Mouse (Mus musculus): ENCODE results near the gene Fam107a.

The Fam107a gene

DNA sequence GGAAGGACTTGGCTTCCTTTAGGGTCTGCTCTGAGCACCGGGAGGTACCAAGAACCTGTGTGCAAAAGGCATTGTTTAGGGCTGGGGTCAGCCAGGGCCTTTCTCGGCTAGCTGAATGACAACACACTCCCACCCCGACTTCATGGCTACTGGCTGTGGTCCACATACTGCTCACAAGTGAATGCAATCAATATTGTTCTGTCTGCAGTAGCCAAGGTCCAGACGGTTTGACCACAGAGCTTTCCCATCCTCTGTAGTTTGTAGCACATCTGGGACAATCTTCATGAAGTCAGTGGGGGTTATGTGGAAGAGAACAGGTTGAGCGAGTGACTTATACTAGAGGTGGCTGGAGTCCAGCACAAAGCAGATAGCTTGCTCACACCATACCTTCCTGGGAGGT, 60.9 kb downstream of the Fam107a start:
- DNase-seq (ENCODE audit: low spot score in 2 of 2) = no peak

DNA sequence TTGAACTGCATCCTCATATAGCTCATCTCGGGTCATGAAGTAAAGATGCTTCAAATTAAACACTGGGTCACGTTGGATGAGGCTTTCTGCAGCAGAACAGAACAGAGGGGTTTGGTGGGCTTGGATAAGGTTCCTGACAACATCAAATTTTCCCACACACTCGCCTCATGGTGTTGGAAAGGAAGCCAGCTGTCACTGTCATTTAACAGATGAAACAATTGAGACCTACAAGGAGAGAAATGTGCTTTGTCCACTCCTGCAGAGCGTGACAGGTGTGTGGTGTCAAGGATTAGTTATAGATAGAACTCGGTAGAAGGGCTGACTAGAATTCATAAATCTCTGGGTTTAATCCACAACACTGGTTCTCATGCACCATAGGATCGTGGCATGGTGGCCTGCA, 61.8 kb downstream of the Fam107a start:
- no peak for DNase-seq (ENCODE audit: low spot score in 2 of 2)

DNA sequence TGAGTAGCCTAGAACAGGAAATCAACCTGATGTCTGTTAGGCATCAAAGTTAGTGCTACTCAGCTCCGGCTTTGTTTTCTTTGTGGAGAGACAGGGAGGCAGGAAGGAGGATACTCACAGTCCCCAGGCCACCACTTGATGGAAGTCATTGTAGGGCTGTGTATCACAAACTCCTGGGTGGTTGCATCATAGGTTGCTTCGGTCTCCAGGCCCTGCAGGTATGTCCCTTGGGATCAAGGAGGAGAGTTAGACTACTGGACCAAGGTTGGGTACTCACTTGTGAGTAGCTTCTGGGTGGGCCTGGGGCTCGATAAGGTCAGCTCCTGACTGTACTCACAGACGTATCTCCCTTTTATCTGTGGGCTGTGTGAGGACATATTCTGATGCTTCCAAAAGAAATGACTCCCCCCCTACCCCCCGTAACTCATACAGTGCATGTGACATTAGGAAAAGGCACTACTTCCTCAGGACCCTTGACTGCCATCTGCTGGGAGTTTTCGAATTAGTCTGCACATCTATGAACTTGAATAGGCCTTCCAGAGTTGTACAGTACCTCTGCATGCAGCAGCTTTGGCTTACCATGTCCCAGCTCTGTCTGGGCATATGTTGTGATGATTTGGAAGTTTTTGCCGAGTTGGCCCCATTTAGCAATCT, 62.6 kb downstream of the Fam107a start:
- peak; percentile 28 to 59 for DNase-seq (ENCODE audit: low spot score in 2 of 2)

DNA sequence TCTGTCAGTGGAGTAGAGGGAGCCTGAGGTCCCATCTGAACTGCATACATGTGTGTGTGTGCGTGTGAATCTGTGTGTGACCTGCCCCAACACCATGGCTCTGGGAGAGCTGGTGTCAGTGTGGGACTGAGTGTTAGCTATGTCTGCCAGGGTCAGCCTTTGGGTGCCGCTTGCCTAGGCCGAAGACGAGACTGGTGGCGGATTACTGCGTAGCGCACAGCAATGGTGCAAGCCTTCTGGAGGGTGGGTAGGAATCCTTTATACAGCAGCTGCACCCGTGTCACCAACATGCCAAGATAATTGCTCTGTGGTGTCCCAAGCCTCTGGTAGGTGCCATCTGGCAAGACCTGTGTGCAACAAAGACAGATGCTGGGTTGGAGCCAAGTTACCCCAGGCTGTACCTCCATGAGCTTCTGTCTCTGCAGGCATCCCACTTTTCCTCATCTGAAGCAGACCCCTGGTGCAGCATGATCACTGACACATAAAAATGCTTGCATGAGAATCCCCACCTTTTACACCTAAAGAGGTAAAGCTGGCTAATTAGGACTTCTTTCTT, 66.4 kb downstream of the Fam107a start:
- DNase-seq (ENCODE audit: low spot score in 2 of 2) = no peak

DNA sequence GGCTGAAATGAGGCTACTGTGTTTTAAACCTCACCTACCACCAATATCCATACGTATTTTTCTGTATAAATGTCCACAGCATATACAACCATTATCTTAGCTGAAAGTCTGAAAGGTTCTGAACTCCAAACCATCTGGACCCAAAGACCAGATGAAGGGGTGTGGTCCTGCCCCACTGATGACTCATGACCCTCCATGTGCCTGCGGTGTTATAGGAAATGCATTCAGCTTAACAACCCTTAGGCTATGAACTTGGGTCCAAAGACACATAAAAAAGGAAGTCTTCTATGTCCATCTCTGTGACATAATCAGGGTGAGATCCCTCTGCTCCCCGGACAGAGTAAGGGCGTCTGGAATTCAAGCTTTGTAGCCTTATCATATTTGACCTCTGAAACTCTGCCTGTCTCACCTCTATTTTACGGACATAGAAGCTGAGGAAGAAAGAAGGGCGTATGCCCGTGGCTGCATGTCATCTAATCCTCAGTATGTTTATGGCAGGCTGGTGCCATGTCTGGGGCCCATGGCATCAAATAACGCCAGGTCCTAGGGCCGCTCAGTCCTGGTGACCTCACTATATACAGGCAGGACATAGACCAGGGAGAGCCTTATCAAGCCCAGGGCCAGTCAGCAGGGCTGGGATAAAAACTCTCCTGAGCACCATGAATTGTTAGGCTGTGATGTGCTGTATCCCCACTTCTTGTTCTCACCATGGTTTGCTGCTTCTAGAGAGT, 67.5 kb downstream of the Fam107a start:
- DNase-seq (ENCODE audit: low spot score in 2 of 2) = no peak

DNA sequence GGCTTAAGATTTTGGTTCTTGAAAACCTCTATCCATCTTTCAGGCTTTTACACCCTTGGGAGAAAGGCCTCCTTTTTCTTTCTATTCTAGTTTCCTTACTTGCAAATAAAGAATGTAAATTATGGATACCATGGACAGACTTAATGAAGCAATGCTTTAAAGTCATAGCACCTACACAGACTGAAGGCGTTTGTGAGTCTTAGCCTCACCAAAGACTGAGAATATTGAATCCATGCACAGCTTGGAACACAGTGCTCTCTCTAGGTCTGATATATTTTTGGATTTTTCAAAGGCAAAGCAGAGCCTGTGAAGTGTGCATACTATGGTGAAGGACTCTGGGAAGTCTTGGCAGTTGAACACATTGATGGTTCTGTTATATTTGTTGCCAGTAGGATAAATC, 68.6 kb downstream of the Fam107a start:
- no peak for DNase-seq (ENCODE audit: low spot score in 2 of 2)

DNA sequence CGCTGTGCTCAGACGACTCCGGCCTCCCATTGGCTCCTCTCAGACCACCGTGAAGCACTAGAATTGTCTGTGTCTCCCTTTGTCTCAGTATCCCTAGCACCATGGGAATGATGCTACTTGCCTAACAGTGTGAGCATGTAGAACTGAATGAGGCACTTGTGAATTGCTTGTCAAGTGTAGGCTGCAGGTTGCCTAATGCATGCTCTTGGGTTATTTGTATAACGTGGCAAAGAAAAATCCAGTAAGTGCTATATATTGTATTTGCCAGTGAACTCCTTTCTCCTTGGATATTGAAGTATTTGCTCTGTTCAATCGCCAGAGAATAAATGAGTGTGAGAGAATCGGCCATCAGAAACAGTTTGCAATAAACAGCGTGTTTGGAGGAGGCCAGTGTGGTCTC, 70.9 kb downstream of the Fam107a start:
- DNase-seq (ENCODE audit: low spot score in 2 of 2) = no peak
